20 mouse cellular contexts compared by ENCODE assay signal in the genomic region with DNA sequence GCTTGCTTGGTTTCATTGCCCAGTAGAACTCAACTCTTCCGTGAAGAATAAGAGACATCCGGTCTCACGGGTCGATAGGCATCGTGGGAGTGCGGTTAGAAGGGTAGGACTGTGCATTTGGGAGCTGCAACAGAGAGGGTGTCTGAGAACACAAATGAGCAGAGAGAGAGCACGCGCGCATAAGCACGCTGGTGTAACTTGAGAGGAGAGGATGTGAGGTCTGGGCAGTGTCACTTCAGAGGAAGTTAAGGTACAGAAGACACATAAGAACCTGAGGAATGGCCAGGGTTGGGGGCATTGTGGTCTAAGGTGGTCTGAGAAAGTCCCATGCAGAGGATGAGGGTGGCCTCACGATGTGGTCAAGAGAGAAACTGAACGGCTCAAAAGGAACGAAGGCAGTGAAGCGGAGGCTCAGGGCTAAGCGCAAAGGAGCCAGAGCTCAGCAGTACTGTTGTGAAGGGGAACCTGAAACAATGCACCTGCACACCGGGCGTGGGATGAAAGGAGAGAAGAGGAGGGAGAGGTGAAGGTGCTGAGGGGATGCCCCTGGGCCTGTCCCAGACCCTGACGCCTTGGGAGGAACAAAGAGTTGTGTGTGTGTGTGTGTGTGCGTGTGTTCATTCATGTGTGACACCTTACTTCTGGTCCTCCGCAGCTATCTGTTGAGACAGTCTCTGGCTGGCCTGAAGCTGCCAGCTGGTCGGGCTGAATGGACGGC. TPM values are rescaled to one million over a fixed set of nuclear protein-coding genes. Genes with fewer than 3 reads are reported as not detected.
A peak's percentile ranks its signal among the peaks of the same experiment; 100 is the strongest.
DNase-seq lines count a peak whose midpoint lies in the region; ATAC-seq and TF ChIP-seq lines count a peak whose summit lies in the region.
"Had no signal": no experiment of that assay in that cellular context is flagged by ENCODE, and none has a peak within 500 bp of the region (broad histone marks: within the 10 kb centered on the region; RNA-seq: fewer than 3 reads in every experiment).

No protein-coding gene starts in this region.

- H3K4me3 ChIP-seq in kidney, embryonic 14.5 days (ENCODE audit: low read length) = no peak overlapping the region
- no peak overlapping the region for H3K4me3 ChIP-seq in kidney, adult 2 months (ENCODE audit: insufficient read depth, low read depth, low read length)
- H3K4me3 ChIP-seq: embryonic facial prominence, embryonic 10.5 days; forebrain, embryonic 13.5 days; heart, adult 2 months; heart, embryonic 12.5 days had no signal

- peaks cover 14% of the 10 kb centered on the region for H3K4me1 ChIP-seq in kidney, embryonic 14.5 days (ENCODE audit: control insufficient read depth, insufficient read depth, low read length)
- H3K4me1 ChIP-seq in kidney, adult 2 months (ENCODE audit: control insufficient read depth, insufficient read depth, low read length) = peaks cover 10% of the 10 kb centered on the region

- H3K4me2 ChIP-seq in kidney, embryonic 14.5 days (replicated peaks; ENCODE audit: low read depth, low read length) = no peak overlapping the region; the same call in 1 of the 2 replicates
- H3K4me2 ChIP-seq: forebrain, embryonic 13.5 days; heart, embryonic 12.5 days had no signal

- H3K27me3 ChIP-seq in kidney, embryonic 14.5 days (ENCODE audit: control insufficient read depth, insufficient read depth, low read length) = no peaks in the 10 kb centered on the region
- H3K27me3 ChIP-seq in kidney, adult 2 months (replicated peaks; ENCODE audit: control insufficient read depth, insufficient read depth, low read length) = no peaks in the 10 kb centered on the region
- H3K27me3 ChIP-seq in splenic B cell, adult 2 months (ENCODE audit: control insufficient read depth, insufficient read depth, low read length, poor library complexity, severe bottlenecking) = no peaks in the 10 kb centered on the region
- H3K27me3 ChIP-seq: forebrain, embryonic 13.5 days; heart, embryonic 12.5 days had no signal

- H3K9me3 ChIP-seq in kidney, embryonic 14.5 days (ENCODE audit: control insufficient read depth, low read length) = no peaks in the 10 kb centered on the region
- H3K9me3 ChIP-seq: embryonic facial prominence, embryonic 10.5 days; forebrain, embryonic 13.5 days; G1E; heart, embryonic 12.5 days; hindbrain, embryonic 10.5 days had no signal

- no peak for TF ChIP-seq POLR2A in kidney, adult 2 months (IDR thresholded peaks at IDR 0.05; ENCODE audit: low read depth, low read length)

- no peak for TF ChIP-seq CTCF in kidney, adult 2 months (conservative IDR thresholded peaks at IDR 0.05; ENCODE audit: insufficient read depth, insufficient read length, low read depth, low read length)

- DNase-seq in kidney, adult 18-20 months = no peak
- DNase-seq in kidney, postnatal 10 days = peak; percentile 5
- DNase-seq in kidney, adult 2 months = no peak
- peak; percentile 27 to 31 for DNase-seq in spleen, adult 18-20 months
- no peak for DNase-seq in spleen, postnatal 14 days (ENCODE audit: low spot score in 2 of 2)
- DNase-seq in splenic B cell, adult 2 months (ENCODE audit: low read depth, low spot score) = peak; percentile 67
- no peak for DNase-seq in heart, adult 8-10 months (ENCODE audit: low spot score)
- DNase-seq: adrenal gland, adult 8-10 months; adrenal gland, postnatal 36 days; cerebellum, adult 2 months; cerebellum, postnatal 10 days; forebrain, postnatal 0 days; gastrocnemius, postnatal 14 days; heart, adult 2 months had no signal

- no peak overlapping the region for H3K9ac ChIP-seq in kidney, embryonic 14.5 days (ENCODE audit: low read depth, low read length)
- H3K9ac ChIP-seq: forebrain, embryonic 13.5 days; forebrain, postnatal 0 days; heart, embryonic 12.5 days had no signal

- 70% methylated on average over 22 of the region's 22 CpGs for WGBS in kidney, embryonic 14.5 days
- 67% methylated on average over 22 of the region's 22 CpGs for WGBS in kidney, adult 2 months

- peaks cover 58% of the 10 kb centered on the region for H3K36me3 ChIP-seq in kidney, embryonic 14.5 days (ENCODE audit: control insufficient read depth, insufficient read depth, low read length)
- peaks cover 2% of the 10 kb centered on the region; the same call in 1 of the 2 replicates for H3K36me3 ChIP-seq in kidney, adult 2 months (ENCODE audit: control insufficient read depth, insufficient read depth, low read length)
- H3K36me3 ChIP-seq in splenic B cell, adult 2 months (ENCODE audit: control insufficient read depth, insufficient read depth, low read length, poor library complexity, severe bottlenecking) = peaks cover 3% of the 10 kb centered on the region

- ATAC-seq in kidney, embryonic 14.5 days (ENCODE audit: low FRiP score, low TSS enrichment) = no peak
- ATAC-seq: forebrain, embryonic 13.5 days; forebrain, postnatal 0 days had no signal

- 0 out of 2 replicates have a peak overlapping the region, but pooled peaks have one; percentile 7 for H3K27ac ChIP-seq in kidney, embryonic 14.5 days (ENCODE audit: low read depth, low read length)
- H3K27ac ChIP-seq in kidney, adult 2 months (ENCODE audit: insufficient read depth, low read depth, low read length) = no peak overlapping the region
- H3K27ac ChIP-seq: embryonic facial prominence, embryonic 10.5 days; forebrain, embryonic 13.5 days; heart, adult 2 months; hindbrain, embryonic 10.5 days had no signal

RNA-seq across cellular contexts. Expression of a gene that starts 3.0 kb away (rescaled TPM):
- 26.1 and 47.3 TPM in 2 replicates for polyA plus RNA-seq in kidney, embryonic 14.5 days (2014; fragmentation: Nextera tagmentation; extraction: Ambion mirVana)
- 18.1 and 19.8 TPM in 2 replicates for polyA plus RNA-seq in kidney, adult 2 months (2012; rRNA removed)
- total RNA-seq in heart, adult 8-10 months (2022) = 10 to 100 TPM in 1 of 4 experiments, 1 to 10 TPM in 3; 8.3 to 10.0 (median 9.4) TPM

RNA-seq across cellular contexts. Expression of a gene that starts 3.7 kb away (rescaled TPM):
- 0.39 and 0.77 TPM in 2 replicates for polyA plus RNA-seq in kidney, embryonic 14.5 days (2014; fragmentation: Nextera tagmentation; extraction: Ambion mirVana)
- polyA plus RNA-seq in kidney, adult 2 months (2012; rRNA removed) = 0.12 and 0.22 TPM in 2 replicates
- not detected for total RNA-seq in heart, adult 8-10 months (2022)
- total RNA-seq: adrenal gland, postnatal 36 days had no signal

RNA-seq across cellular contexts. Expression of a gene that starts 14.6 kb away (rescaled TPM):
- 19.0 and 24.4 TPM in 2 replicates for polyA plus RNA-seq in kidney, embryonic 14.5 days (2014; fragmentation: Nextera tagmentation; extraction: Ambion mirVana)
- 11.0 and 13.8 TPM in 2 replicates for polyA plus RNA-seq in kidney, adult 2 months (2012; rRNA removed)
- 1 to 10 TPM; 3.8 to 5.7 (median 5.0) TPM for total RNA-seq in heart, adult 8-10 months (2022)

RNA-seq across cellular contexts. Expression of a gene that starts 30.2 kb away (rescaled TPM):
- 10.4 and 16.1 TPM in 2 replicates for polyA plus RNA-seq in kidney, embryonic 14.5 days (2014; fragmentation: Nextera tagmentation; extraction: Ambion mirVana)
- polyA plus RNA-seq in kidney, adult 2 months (2012; rRNA removed) = 22.2 and 23.6 TPM in 2 replicates
- 10 to 100 TPM; 11.9 to 15.0 (median 14.3) TPM for total RNA-seq in heart, adult 8-10 months (2022)

RNA-seq across cellular contexts. Expression of a gene that starts 33.5 kb away (rescaled TPM):
- polyA plus RNA-seq in kidney, embryonic 14.5 days (2014; fragmentation: Nextera tagmentation; extraction: Ambion mirVana) = 4.4 and 7.4 TPM in 2 replicates
- 23.0 and 26.7 TPM in 2 replicates for polyA plus RNA-seq in kidney, adult 2 months (2012; rRNA removed)
- 100 to 1,000 TPM in 1 of 4 experiments, 10 to 100 TPM in 3; 87.7 to 109 (median 93.7) TPM for total RNA-seq in heart, adult 8-10 months (2022)

Comparison
In these comparisons a context has a peak if more than half of its experiments do, and no peak if none do; other contexts are left out.
1. DNase-seq: peak in kidney, postnatal 10 days (single experiment), spleen, adult 18-20 months (2 of 2) and splenic B cell, adult 2 months (single experiment); none in kidney, adult 18-20 months (single experiment), kidney, adult 2 months (single experiment), spleen, postnatal 14 days (0 of 2) and heart, adult 8-10 months (single experiment).